Mouse (Mus musculus) hindbrain, embryonic 11.5 days (tissue): ENCODE data around the gene Atoh1. TPM values are rescaled to one million over a fixed set of nuclear protein-coding genes. Genes with fewer than 3 reads are reported as not detected.

Experiments used
- ATAC-seq: fragments of 200-750 bp; cut with Nextera tagmentation; 2 replicates; pipeline ENCODE4 v1.8.0; 2017; ENCODE audit warnings: mild to moderate bottlenecking, moderate TSS enrichment, moderate library complexity; ENCODE audit not compliant: low FRiP score
- DNase-seq: peaks from one replicate; pipeline ENCODE4 v3.0.0-alpha.2; 2015; ENCODE audit warnings: low spot score
- H3K27ac ChIP-seq: fragments of 300-500 bp; sonication (generic); 2 replicates; pipeline ENCODE4 v1.5.1; 2014; ENCODE audit warnings: mild to moderate bottlenecking, low read depth, low read length
- H3K27me3 ChIP-seq: fragments of 300-500 bp; sonication (generic); 2 replicates; pipeline ENCODE4 v1.6.1; 2014; ENCODE audit warnings: mild to moderate bottlenecking, low read length, moderate library complexity, mixed read lengths; ENCODE audit not compliant: control insufficient read depth, insufficient read depth
- H3K36me3 ChIP-seq: fragments of 300-500 bp; sonication (generic); 2 replicates; pipeline ENCODE4 v1.6.1; 2014; ENCODE audit warnings: mild to moderate bottlenecking, low read length, moderate library complexity, mixed read lengths; ENCODE audit not compliant: control insufficient read depth, insufficient read depth
- H3K4me1 ChIP-seq: fragments of 300-500 bp; sonication (generic); replicated peaks from 2 replicates; pipeline ENCODE4 v1.6.1; 2014; ENCODE audit warnings: low read length, mixed read lengths; ENCODE audit not compliant: control insufficient read depth, insufficient read depth
- H3K4me2 ChIP-seq: fragments of 300-500 bp; sonication (generic); replicated peaks from 2 replicates; pipeline ENCODE4 v1.6.1; 2014; ENCODE audit warnings: mild to moderate bottlenecking, low read depth, low read length
- H3K4me3 ChIP-seq: fragments of 300-500 bp; sonication (generic); 2 replicates; pipeline ENCODE4 v1.5.1; 2014; ENCODE audit warnings: low read depth, low read length
- H3K9ac ChIP-seq: fragments of 300-500 bp; sonication (generic); 2 replicates; pipeline ENCODE4 v1.6.1; 2014; ENCODE audit warnings: low read depth, low read length
- H3K9me3 ChIP-seq: fragments of 300-500 bp; sonication (generic); 2 replicates; pipeline ENCODE4 v1.6.1; 2016; ENCODE audit warnings: low read length; ENCODE audit not compliant: control insufficient read depth
- WGBS: fragments of 180-500 bp; shearing (Covaris S2); extraction: QIAGEN DNeasy Blood & Tissue Kit; methylation state at CpG from one replicate; pipeline ENCODE4 v1.1.7; 2014; 5-methylcytosine and 5-hydroxymethylcytosine counted together
- polyA plus RNA-seq: library from polyadenylated mRNA; unstranded; fragments of >200 nt; fragmentation: Nextera tagmentation; extraction: Ambion mirVana; gene quantifications from 2 replicates; pipeline ENCODE4 v1.2.1, GENCODE M21; 2014

Gene Atoh1
- 24.8 and 28.6 TPM in 2 replicates for polyA plus RNA-seq

- WGBS = under 1% methylated on average over 34 of the region's 34 CpGs
- Histone ChIP-seq H3K4me2 (peak within 1 kb of the TSS; percentile 73), H3K27ac (peak within 1 kb of the TSS; percentile 53; the same call in 1 of the 2 replicates), H3K36me3 (no peaks in the 10 kb centered on the region), H3K9ac (peak within 1 kb of the TSS; percentile 27; the same call in 1 of the 2 replicates), H3K9me3 (no peaks in the 10 kb centered on the region), H3K4me3 (peak within 1 kb of the TSS; percentile 37), H3K27me3 (peaks cover 61% of the 10 kb centered on the region), H3K4me1 (peaks cover 13% of the 10 kb centered on the region)
- DNase-seq = peak; percentile 81
- peak; percentile 87 for ATAC-seq
Observed at GRCm38 (mm10) chr6:64728499-64729198, at the start of gene Atoh1. TSS of gene Atoh1 (plus strand) at chr6:64729125.

GRCm38 (mm10) chr6:64683974-64684373, 45.0 kb upstream of the Atoh1 start:
- DNase-seq = peak; percentile 75
- no peaks in the 10 kb centered on the region for H3K4me1 ChIP-seq
- no peak overlapping the region for H3K27ac ChIP-seq
- H3K27me3 ChIP-seq = peaks cover 17% of the 10 kb centered on the region
- no peak overlapping the region for H3K4me2 ChIP-seq
- H3K9ac ChIP-seq = no peak overlapping the region
- WGBS = 35% methylated on average over 9 of the region's 9 CpGs
- no peaks in the 10 kb centered on the region for H3K36me3 ChIP-seq
- ATAC-seq = peak; percentile 36
- no peak overlapping the region for H3K4me3 ChIP-seq
- H3K9me3 ChIP-seq = no peaks in the 10 kb centered on the region

- WGBS = 6% methylated on average over 4 of the region's 5 CpGs
- Histone ChIP-seq H3K9ac (no peak overlapping the region), H3K36me3 (no peaks in the 10 kb centered on the region), H3K9me3 (no peaks in the 10 kb centered on the region), H3K27ac (no peak overlapping the region), H3K4me2 (0 out of 2 replicates have a peak overlapping the region, but pooled peaks have one; percentile 11), H3K27me3 (peaks cover 18% of the 10 kb centered on the region), H3K4me1 (no peaks in the 10 kb centered on the region), H3K4me3 (no peak overlapping the region)
- DNase-seq (peak; percentile 80), ATAC-seq (peak; percentile 51; the same call in 1 of the 2 replicates)
Observed at GRCm38 (mm10) chr6:64684973-64685372, 44.0 kb upstream of the Atoh1 start.

GRCm38 (mm10) chr6:64688181-64688944, 40.6 kb upstream of the Atoh1 start:
- H3K27me3 ChIP-seq = peaks cover 20% of the 10 kb centered on the region
- peak; percentile 57 for DNase-seq
- no peak overlapping the region for H3K27ac ChIP-seq
- no peak overlapping the region for H3K9ac ChIP-seq
- peak overlapping the region; percentile 24 for H3K4me2 ChIP-seq
- no peaks in the 10 kb centered on the region for H3K9me3 ChIP-seq
- H3K4me1 ChIP-seq = no peaks in the 10 kb centered on the region
- no peak overlapping the region for H3K4me3 ChIP-seq
- peak; percentile 57 for ATAC-seq
- WGBS = 5% methylated on average over 19 of the region's 19 CpGs
- H3K36me3 ChIP-seq = no peaks in the 10 kb centered on the region

GRCm38 (mm10) chr6:64694688-64695087, 34.2 kb upstream of the Atoh1 start:
- Histone ChIP-seq H3K9me3 (no peaks in the 10 kb centered on the region), H3K4me2 (no peak overlapping the region), H3K4me3 (no peak overlapping the region)

GRCm38 (mm10) chr6:64703659-64704058, 25.3 kb upstream of the Atoh1 start:
- Histone ChIP-seq H3K27ac (no peak overlapping the region), H3K9ac (no peak overlapping the region), H3K4me2 (no peak overlapping the region), H3K27me3 (no peaks in the 10 kb centered on the region), H3K9me3 (no peaks in the 10 kb centered on the region), H3K4me3 (no peak overlapping the region), H3K4me1 (no peaks in the 10 kb centered on the region), H3K36me3 (no peaks in the 10 kb centered on the region)
- DNase-seq = no peak
- no peak for ATAC-seq
- 87% methylated on average over 2 of the region's 2 CpGs for WGBS

More at GRCm38 (mm10) chr6:64694688-64695087, 34.2 kb upstream of the Atoh1 start:
- Histone ChIP-seq H3K9ac (no peak overlapping the region), H3K27me3 (0 out of 2 replicates have a peak, but pooled peaks cover 3% of the 10 kb centered on the region), H3K4me1 (no peaks in the 10 kb centered on the region), H3K36me3 (no peaks in the 10 kb centered on the region), H3K27ac (no peak overlapping the region)
- WGBS = 27% methylated on average over 7 of the region's 7 CpGs
- ATAC-seq = no peak
- DNase-seq = no peak

- DNase-seq (peak; percentile 61), ATAC-seq (no peak)
- H3K9ac ChIP-seq = no peak overlapping the region
- no peak overlapping the region for H3K27ac ChIP-seq
- peaks cover 13% of the 10 kb centered on the region for H3K4me1 ChIP-seq
- H3K9me3 ChIP-seq = no peaks in the 10 kb centered on the region
- H3K36me3 ChIP-seq = no peaks in the 10 kb centered on the region
- H3K4me3 ChIP-seq = peak overlapping the region; percentile 37
- WGBS = under 1% methylated on average over 29 of the region's 29 CpGs
- H3K4me2 ChIP-seq = peak overlapping the region; percentile 73
- peaks cover 56% of the 10 kb centered on the region for H3K27me3 ChIP-seq
Observed at GRCm38 (mm10) chr6:64727751-64728403, 1.0 kb upstream of the Atoh1 start.

GRCm38 (mm10) chr6:64729231-64730011, 496 bp downstream of the Atoh1 start:
- DNase-seq (no peak), ATAC-seq (peak; percentile 74)
- Histone ChIP-seq H3K4me3 (peak overlapping the region; percentile 37), H3K27me3 (peaks cover 66% of the 10 kb centered on the region), H3K9me3 (no peaks in the 10 kb centered on the region), H3K36me3 (no peaks in the 10 kb centered on the region), H3K9ac (peak overlapping the region; percentile 27; the same call in 1 of the 2 replicates), H3K4me2 (peak overlapping the region; percentile 73), H3K4me1 (peaks cover 16% of the 10 kb centered on the region), H3K27ac (peak overlapping the region; percentile 53; the same call in 1 of the 2 replicates)
- WGBS = under 1% methylated on average over 53 of the region's 53 CpGs
